Mouse (Mus musculus) intestine, embryonic 14.5 days (tissue): ENCODE data around the gene Smim13. TPM values are rescaled to one million over a fixed set of nuclear protein-coding genes. Genes with fewer than 3 reads are reported as not detected.
"Not testable (repeated sequence)": the region's sequence is repeated elsewhere in the genome, so short reads cannot be mapped to it uniquely, and the experiment has no call there.

Experiments used
- ATAC-seq: fragments of 200-750 bp; cut with Nextera tagmentation; replicated peaks from 2 replicates; pipeline ENCODE4 v1.8.0; 2017; ENCODE audit warnings: low read depth, moderate number of reproducible peaks, moderate TSS enrichment, moderate library complexity; ENCODE audit not compliant: low FRiP score, low TSS enrichment
- DNase-seq: peaks from one replicate; pipeline ENCODE4 v3.0.0-alpha.2; 2018; ENCODE audit warnings: low spot score
- H3K27ac ChIP-seq: fragments of 300-500 bp; sonication (generic); 2 replicates; pipeline ENCODE4 v1.5.1; 2014; ENCODE audit warnings: low read depth, mild to moderate bottlenecking, control low read depth
- H3K27me3 ChIP-seq: fragments of 300-500 bp; sonication (generic); replicated peaks from 2 replicates; pipeline ENCODE4 v1.6.1; 2014; ENCODE audit warnings: low read length, control low read depth; ENCODE audit not compliant: control insufficient read depth, insufficient read depth
- H3K36me3 ChIP-seq: fragments of 300-500 bp; sonication (generic); 2 replicates; pipeline ENCODE4 v1.6.1; 2014; ENCODE audit warnings: low read length, control low read depth; ENCODE audit not compliant: control insufficient read depth, insufficient read depth
- H3K4me1 ChIP-seq: fragments of 300-500 bp; sonication (generic); replicated peaks from 2 replicates; pipeline ENCODE4 v1.6.1; 2014; ENCODE audit warnings: low read length, control low read depth, mixed read lengths; ENCODE audit not compliant: control insufficient read depth, insufficient read depth
- H3K4me2 ChIP-seq: fragments of 300-500 bp; sonication (generic); 2 replicates; pipeline ENCODE4 v1.6.1; 2014; ENCODE audit warnings: low read length
- H3K4me3 ChIP-seq: fragments of 300-500 bp; sonication (generic); 2 replicates; pipeline ENCODE4 v1.5.1; 2014; ENCODE audit warnings: low read depth, low read length, control low read depth, mixed read lengths
- H3K9ac ChIP-seq: fragments of 300-500 bp; sonication (generic); 2 replicates; pipeline ENCODE4 v1.6.1; 2014; ENCODE audit warnings: mild to moderate bottlenecking, low read length
- H3K9me3 ChIP-seq: fragments of 300-500 bp; sonication (generic); 2 replicates; pipeline ENCODE4 v1.6.1; 2016; ENCODE audit warnings: low read length, control low read depth; ENCODE audit not compliant: control insufficient read depth
- WGBS: fragments of 180-500 bp; shearing (Covaris S2); extraction: QIAGEN DNeasy Blood & Tissue Kit; methylation state at CpG from one replicate; pipeline ENCODE4 v1.1.7; 2014; 5-methylcytosine and 5-hydroxymethylcytosine counted together
- polyA plus RNA-seq: library from polyadenylated mRNA; unstranded; fragments of >200 nt; fragmentation: Nextera tagmentation; extraction: Ambion mirVana; gene quantifications from 2 replicates; pipeline ENCODE4 v1.2.1, GENCODE M21; 2014

Gene Smim13
- polyA plus RNA-seq, 1 experiment from 2014 or later = 13.0 TPM

DNA sequence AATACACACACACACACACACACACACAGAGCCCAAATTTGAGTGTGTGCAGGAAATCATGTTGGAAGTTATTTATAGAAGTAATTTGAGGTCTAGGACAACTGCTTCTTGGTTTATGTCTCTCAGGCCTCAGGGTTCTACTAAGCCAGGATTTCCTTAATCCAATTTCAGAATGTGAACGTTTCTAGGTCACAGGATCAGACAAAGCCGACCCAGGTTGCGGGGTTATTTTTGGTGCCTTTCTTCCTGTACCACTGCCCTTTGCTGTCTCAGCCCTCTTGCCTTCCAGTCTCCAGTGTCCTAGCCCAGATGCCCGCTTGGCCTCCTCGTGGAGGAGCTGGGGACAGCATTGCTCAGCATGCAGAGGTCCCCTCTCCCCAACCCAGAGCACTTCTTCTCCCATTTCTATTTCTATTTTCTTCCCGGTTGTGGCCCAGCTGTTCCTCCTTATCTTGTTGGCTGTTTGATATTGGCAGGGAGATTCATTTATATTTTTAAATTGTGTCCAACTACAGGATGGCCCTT lies 5.3 kb upstream of the Smim13 start:
- no peak overlapping the region for H3K4me3 ChIP-seq
- ATAC-seq = no peak
- H3K4me1 ChIP-seq = peaks cover 5% of the 10 kb centered on the region; the same call in 1 of the 2 replicates
- no peak overlapping the region for H3K4me2 ChIP-seq
- H3K9me3 ChIP-seq = no peaks in the 10 kb centered on the region
- H3K9ac ChIP-seq = no peak overlapping the region
- H3K36me3 ChIP-seq = no peaks in the 10 kb centered on the region
- H3K27ac ChIP-seq = no peak overlapping the region
- H3K27me3 ChIP-seq = no peaks in the 10 kb centered on the region
- no peak for DNase-seq
- 49% methylated on average over 6 of the region's 6 CpGs for WGBS

DNA sequence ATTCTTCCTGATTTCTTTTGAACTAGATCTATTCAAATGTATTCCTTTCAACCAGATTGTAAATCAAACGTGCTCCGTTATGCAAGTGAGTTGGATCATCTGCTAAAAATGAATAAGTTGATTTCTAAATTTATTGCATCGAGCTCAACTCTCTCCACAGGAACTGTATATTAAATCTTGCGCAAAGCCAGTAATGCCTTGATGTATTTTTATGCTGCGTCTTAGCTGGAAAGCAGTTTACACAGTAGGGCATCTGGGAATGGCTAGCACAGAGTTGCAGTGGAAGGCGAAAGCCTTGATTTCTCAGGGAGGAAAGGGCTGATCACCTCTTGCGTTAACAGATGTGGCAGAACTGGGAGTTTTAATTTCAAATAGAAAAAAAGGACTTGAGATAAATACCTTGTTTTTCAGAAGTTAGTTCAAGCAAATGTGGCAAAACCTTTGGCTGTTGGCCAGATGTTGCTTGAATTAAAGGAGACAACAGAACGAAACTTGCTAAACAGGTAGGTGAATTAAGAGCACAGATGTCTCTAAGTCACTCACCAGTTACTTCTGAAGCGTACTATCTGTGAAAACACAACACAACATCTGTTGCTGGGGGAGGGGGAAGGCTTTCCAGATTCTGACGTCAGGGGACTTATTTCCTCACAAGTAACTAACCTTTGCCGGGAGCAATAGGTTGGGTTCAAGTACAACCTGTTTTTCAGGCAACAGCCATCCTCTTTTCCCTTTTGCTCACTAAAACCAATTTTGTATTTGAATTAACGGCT lies 708 bp upstream of the Smim13 start:
- peak overlapping the region; percentile 50 for H3K9ac ChIP-seq
- DNase-seq = no peak
- WGBS = 41% methylated on average over 12 of the region's 12 CpGs
- no peaks in the 10 kb centered on the region for H3K9me3 ChIP-seq
- 0 out of 2 replicates have a peak overlapping the region, but pooled peaks have one; percentile 48 for H3K27ac ChIP-seq
- peak; percentile 34; the same call in 1 of the 2 replicates for ATAC-seq
- H3K36me3 ChIP-seq = no peaks in the 10 kb centered on the region
- H3K4me2 ChIP-seq = peak overlapping the region; percentile 56
- peak overlapping the region; percentile 80 for H3K4me3 ChIP-seq
- H3K4me1 ChIP-seq = peaks cover 11% of the 10 kb centered on the region; the same call in 1 of the 2 replicates
- H3K27me3 ChIP-seq = no peaks in the 10 kb centered on the region

DNA sequence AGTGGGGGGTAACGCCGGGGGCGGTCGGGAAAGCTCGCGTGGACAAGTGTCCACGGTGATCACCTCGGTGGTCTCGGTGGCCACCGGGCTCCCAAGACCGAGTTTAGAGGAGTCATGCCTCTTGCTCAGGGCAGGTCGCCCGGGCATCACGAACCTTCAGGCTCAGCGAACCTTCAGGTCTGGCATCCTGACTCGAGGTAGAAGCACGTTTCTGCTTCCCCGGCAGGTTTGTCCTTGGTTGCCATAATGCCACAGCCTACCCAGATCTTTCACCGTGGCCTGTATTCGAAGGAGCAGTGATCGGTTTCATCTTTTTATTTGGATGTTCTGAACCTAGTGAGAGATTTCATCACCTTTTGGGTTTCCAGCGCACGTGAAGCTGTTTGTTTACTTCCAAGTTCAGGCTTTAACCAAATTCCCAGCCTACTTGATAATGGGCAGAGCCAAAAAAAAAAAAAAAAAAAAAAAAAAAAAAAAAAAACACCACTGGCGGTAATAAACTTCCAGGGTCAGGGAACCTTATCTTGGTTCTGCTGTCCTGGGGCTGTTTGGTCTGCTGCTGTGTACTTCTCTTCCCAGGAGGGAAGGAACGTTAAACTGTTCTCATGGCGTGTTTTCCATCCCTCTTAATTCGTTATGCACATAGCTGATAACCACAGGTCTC lies 806 bp downstream of the Smim13 start:
- Histone ChIP-seq H3K9ac (peak overlapping the region; percentile 80), H3K9me3 (no peaks in the 10 kb centered on the region), H3K4me1 (peaks cover 11% of the 10 kb centered on the region; the same call in 1 of the 2 replicates), H3K27ac (peak overlapping the region; percentile 84), H3K36me3 (no peaks in the 10 kb centered on the region), H3K4me2 (peak overlapping the region; percentile 74), H3K4me3 (peak overlapping the region; percentile 80), H3K27me3 (no peaks in the 10 kb centered on the region)
- DNase-seq (peak; percentile 85), ATAC-seq (0 out of 2 replicates have a peak, but pooled peaks have one; percentile 6)
- under 1% methylated on average over 27 of the region's 27 CpGs for WGBS

DNA sequence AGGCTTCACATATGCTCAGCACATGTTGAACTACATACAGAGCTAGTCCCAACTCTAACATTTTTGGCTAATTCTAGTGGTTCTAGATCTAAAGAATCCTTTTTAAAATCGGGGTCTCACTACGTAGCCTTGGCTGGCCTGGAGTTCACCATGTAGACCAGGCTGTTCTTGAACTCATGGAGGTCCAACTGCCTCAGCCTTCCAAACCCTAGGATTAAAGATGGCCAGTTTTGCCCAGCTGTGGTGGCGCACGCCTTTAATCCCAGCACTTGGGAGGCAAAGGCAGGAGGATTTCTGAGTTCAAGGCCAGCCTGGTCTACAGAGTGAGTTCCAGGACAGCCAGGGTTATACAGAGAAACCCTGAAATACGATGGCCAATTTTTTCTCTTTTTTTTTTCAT lies 1.6 kb downstream of the Smim13 start:
- H3K27ac ChIP-seq = not testable (repeated sequence)

DNA sequence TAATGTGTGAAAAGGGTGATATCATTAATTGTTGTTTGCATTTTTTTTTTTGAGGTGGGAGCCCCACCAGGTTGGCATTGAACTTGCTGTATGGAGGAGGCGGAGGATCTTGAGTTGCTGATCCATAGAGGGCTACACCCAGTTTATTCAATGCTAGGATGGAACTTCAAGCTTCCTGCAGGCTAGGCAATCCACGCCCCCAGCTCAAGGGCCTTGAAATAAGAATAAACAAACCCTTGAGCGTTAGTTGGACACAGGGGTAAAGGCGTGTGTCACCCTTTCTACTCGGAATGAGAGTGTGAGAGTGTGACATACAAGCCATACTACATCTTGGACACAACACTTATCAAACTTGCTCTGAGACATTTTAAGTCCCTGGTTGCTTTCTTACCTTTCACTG lies 2.0 kb downstream of the Smim13 start:
- Histone ChIP-seq H3K36me3 (no peaks in the 10 kb centered on the region), H3K27me3 (no peaks in the 10 kb centered on the region), H3K4me2 (no peak overlapping the region), H3K9ac (no peak overlapping the region), H3K27ac (0 out of 2 replicates have a peak overlapping the region, but pooled peaks have one; percentile 18), H3K4me3 (no peak overlapping the region), H3K4me1 (peaks cover 11% of the 10 kb centered on the region; the same call in 1 of the 2 replicates), H3K9me3 (no peaks in the 10 kb centered on the region)
- WGBS = 34% methylated on average over 5 of the region's 5 CpGs
- ATAC-seq (no peak), DNase-seq (no peak)

More for the DNA sequence above, 1.6 kb downstream of the Smim13 start:
- Histone ChIP-seq H3K4me2 (peak overlapping the region; percentile 74), H3K4me1 (peaks cover 11% of the 10 kb centered on the region; the same call in 1 of the 2 replicates)
- H3K4me3 ChIP-seq, H3K27me3 ChIP-seq, DNase-seq, ATAC-seq, H3K9ac ChIP-seq, H3K36me3 ChIP-seq, H3K9me3 ChIP-seq: not testable (repeated sequence)
- WGBS = 89% methylated on average over 5 of the region's 5 CpGs

DNA sequence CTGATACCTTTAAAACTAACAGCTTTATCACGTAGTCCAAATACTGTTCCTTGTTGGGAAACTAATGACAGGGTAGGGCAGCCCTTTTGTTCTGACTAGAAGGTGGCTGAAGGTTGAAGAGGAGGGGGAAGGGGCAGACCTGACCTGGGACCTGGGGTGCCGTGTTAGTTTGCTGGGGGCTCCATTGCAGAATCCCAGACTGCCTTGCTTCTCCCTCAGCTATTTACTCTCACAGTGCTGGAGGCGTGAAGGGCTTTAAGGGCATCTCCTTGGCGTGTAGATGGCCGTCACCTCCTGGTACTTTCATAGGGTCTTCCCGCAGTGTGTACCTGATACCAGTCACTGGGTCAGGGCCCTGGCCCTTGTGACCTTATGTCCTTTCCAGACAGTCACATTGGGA lies 2.5 kb downstream of the Smim13 start:
- ATAC-seq (no peak), DNase-seq (no peak)
- H3K4me2 ChIP-seq = no peak overlapping the region
- 0 out of 2 replicates have a peak overlapping the region, but pooled peaks have one; percentile 18 for H3K27ac ChIP-seq
- peaks cover 11% of the 10 kb centered on the region; the same call in 1 of the 2 replicates for H3K4me1 ChIP-seq
- no peaks in the 10 kb centered on the region for H3K9me3 ChIP-seq
- no peaks in the 10 kb centered on the region for H3K27me3 ChIP-seq
- no peaks in the 10 kb centered on the region for H3K36me3 ChIP-seq
- WGBS = 70% methylated on average over 6 of the region's 6 CpGs
- H3K9ac ChIP-seq = no peak overlapping the region
- H3K4me3 ChIP-seq = no peak overlapping the region

DNA sequence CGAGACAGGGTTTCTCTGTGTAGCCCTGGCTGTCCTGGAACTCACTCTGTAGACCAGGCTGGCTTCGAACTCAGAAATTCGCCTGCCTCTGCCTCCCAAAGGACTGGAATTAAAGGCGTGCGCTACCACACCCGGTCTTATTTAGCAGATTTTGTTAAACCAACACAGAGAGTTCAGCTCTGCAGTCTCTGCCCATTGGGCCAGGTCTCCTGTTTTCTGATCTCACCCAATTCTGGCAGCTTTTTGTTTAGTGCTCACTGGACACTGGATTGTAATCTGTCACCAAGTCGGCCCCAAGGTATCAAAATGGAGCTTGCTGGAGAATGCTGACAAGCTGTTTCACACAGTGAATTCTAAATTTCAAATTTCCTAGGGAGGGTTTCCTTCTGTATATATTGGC lies 3.1 kb downstream of the Smim13 start:
- Histone ChIP-seq H3K9me3 (no peaks in the 10 kb centered on the region), H3K36me3 (no peaks in the 10 kb centered on the region), H3K27me3 (no peaks in the 10 kb centered on the region), H3K4me1 (peaks cover 11% of the 10 kb centered on the region; the same call in 1 of the 2 replicates), H3K4me3 (no peak overlapping the region), H3K9ac (no peak overlapping the region), H3K27ac (no peak overlapping the region), H3K4me2 (no peak overlapping the region)
- DNase-seq = no peak
- ATAC-seq = no peak
- WGBS = 94% methylated on average over 7 of the region's 7 CpGs

DNA sequence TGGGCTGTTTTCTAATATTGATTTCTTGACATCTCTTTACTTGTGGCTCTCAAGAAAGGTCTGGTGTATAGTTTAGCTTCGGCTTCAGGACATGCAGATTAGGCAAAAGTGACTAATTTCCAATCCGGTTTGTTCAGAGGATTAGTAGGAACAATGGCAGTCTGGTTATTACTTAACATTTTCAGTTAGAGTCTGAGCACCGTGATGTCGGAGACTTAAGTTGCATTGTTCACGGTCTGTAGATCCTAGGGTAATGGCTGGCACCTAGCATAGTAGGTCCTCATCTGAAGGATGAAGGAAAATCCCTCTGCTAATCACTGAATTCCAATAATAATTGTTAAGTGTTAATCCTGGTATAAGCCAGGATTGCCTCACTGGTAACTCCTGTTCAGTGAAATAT lies 6.5 kb downstream of the Smim13 start:
- no peak overlapping the region for H3K4me3 ChIP-seq
- 88% methylated on average over 5 of the region's 5 CpGs for WGBS
- no peaks in the 10 kb centered on the region for H3K9me3 ChIP-seq
- 0 out of 2 replicates have a peak, but pooled peaks cover under 1% of the 10 kb centered on the region for H3K4me1 ChIP-seq
- no peak overlapping the region for H3K4me2 ChIP-seq
- ATAC-seq (no peak), DNase-seq (no peak)
- no peak overlapping the region for H3K9ac ChIP-seq
- H3K27ac ChIP-seq = no peak overlapping the region
- no peaks in the 10 kb centered on the region for H3K27me3 ChIP-seq
- no peaks in the 10 kb centered on the region for H3K36me3 ChIP-seq
